Mouse (Mus musculus): Measurements from ENCODE around the gene Ube2h. TPM values are rescaled to one million over a fixed set of nuclear protein-coding genes. Genes with fewer than 3 reads are reported as not detected.

Gene Ube2h
- total RNA-seq, 2 experiments from 2014 or later, result 26.8 to 36.9 TPM

DNA sequence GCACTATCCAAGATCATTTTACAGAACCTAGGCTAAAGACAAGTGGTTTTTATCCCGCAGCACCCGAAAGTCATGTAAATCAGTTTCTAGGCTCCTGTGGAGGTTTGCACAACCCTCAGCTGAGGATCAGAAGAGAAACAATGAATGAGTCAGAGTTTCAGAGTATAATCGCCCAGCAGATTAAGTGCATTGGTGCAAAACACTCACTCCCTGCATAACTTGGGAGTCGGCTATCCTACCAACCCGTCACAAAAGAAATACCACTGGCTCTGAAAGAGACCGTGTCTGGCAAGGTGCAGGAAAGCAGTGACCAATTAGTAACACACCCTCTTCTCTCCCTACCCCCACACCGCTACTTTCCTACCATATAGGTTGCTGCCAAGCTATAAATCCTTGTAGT is 3.4 kb downstream of the Ube2h start:
- ATAC-seq (replicated peaks; ENCODE audit: low FRiP score, poor library complexity, severe bottlenecking), result no peak

DNA sequence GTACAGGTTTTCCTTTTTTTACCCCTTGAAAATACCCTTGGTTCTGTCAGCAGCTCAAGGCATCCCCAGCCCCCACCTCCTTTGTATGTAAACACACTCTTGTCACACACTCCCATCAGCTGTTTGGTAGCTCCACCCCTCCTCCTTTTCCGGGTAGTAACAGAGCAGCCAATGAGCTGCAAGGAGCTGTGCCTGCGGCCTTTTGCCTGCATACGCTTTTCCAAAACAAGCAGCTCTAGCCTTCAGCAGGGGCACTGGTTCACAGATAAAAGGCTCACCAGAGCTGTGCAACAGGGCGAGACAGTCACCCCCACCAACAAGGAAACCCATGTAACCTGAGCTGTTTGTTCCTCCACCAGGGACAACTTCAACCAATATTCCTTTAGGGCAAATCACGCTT is 4.0 kb downstream of the Ube2h start:
- ATAC-seq (replicated peaks; ENCODE audit: low FRiP score, poor library complexity, severe bottlenecking), result peak; percentile 76

DNA sequence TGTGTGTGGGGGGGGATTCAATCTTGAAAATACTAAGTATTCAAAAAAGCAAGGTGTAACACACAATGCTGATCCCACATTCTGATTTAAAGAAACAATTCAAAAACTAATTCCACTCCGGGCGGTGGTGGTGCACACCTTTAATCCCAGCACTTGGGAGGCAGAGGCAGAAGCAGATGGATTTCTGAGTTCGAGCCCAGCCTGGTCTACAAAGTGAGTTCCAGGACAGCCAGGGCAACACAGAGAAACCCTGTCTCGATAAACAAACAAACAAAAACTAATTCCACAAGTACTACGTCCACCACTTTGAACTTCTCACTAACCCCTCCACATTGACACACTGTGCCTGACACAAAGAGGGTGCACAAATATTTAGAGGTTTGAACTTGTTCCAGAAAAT is 4.7 kb downstream of the Ube2h start:
- ATAC-seq (replicated peaks; ENCODE audit: low FRiP score, poor library complexity, severe bottlenecking), result no peak

DNA sequence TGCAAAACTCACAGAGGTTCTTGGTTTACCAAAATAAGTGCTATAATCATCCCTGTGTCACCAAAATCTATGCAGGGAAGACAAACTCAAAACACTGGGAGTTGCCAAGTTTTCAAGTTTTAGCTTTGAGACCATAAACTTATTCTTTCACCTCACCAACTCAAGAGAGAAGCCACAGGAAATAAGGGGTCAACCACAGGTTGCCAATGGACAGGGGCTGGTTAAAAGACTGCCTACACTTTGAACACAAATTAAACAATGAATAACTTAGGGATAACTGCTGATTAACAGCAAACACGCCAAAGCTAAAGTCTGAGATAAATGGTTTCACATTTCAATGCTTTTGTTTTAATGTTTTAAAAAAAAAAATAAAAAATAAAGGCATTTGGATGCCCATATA is 5.2 kb downstream of the Ube2h start:
- ATAC-seq (replicated peaks; ENCODE audit: low FRiP score, poor library complexity, severe bottlenecking), result no peak

DNA sequence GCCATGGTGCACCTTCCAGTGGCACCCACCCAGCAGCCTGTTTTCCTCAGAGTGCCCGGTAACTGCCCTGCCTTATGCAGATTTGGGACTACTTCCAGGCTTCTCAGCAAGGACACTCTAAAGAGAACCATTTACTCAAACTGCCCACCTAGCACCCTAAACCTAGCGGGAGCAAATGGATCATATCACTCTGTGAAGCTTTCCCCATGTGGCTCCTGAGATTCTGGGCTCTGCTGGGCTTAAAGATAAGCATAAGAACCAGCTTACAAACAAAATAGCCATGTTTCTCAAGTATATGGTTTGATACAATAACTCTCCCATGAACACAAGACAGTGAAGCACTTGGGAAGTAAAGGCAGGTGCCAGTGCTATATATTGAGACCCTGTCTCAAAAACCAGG is 11.8 kb downstream of the Ube2h start:
- peak; percentile 51; the same call in 1 of the 2 replicates for ATAC-seq (replicated peaks; ENCODE audit: low FRiP score, poor library complexity, severe bottlenecking)

DNA sequence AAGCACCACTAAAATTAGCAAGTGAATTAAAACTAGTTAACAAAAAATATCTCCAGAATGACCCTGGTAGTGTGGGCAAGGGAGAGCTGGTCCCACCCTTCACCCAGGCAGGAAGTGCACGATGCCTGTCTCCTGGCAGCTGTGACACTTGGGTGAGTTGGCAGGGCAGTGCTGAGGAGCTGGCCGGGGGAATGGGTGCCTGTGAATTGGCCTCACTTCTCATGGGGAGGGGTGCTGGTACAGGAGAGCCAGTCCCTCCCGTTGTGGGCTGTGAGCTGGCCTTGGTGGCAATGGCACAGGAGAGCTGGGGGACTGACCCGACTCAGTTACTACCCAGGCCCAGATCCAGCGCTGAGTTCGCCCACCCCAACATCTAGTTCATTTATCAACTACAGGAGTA is 16.4 kb downstream of the Ube2h start:
- ATAC-seq (replicated peaks; ENCODE audit: low FRiP score, poor library complexity, severe bottlenecking), result no peak

DNA sequence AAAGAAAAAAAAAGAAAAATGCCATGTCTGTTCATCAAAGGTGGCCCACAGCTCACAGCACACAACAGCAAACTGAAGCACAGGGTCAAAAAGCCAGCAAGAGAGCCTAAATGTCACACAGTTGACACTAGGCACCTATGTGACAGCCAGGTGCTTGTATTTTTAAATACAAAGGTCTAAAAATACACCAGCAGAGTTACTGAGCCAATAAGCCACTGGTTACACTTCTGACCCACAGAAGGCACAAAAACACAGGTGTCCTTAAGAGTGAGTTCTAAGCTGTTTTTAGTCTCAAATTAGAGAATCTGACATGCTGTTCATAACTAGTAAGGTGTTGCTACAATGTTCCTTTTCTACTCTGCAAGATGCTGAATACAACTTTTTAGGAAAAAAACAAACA is 17.7 kb downstream of the Ube2h start:
- ATAC-seq (replicated peaks; ENCODE audit: low FRiP score, poor library complexity, severe bottlenecking), result no peak

DNA sequence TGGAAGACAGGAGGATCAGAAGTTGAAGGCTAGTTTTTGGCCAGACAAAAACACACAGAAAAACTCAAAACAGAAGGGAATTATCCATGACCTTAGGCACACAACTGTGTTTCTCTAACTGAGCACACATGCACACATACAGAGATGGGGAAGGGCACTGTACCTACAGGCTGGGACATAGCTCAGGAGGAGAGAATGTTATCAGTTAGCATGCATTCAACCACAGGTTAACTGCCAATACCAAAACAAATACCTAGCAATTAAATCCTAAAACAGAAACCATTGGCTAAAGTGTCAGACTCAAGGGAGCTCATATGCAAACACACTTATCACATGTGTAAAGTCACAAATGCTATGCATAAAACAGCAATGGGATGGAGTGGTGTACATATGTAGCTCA is 20.2 kb downstream of the Ube2h start:
- ATAC-seq (replicated peaks; ENCODE audit: low FRiP score, poor library complexity, severe bottlenecking), result no peak

DNA sequence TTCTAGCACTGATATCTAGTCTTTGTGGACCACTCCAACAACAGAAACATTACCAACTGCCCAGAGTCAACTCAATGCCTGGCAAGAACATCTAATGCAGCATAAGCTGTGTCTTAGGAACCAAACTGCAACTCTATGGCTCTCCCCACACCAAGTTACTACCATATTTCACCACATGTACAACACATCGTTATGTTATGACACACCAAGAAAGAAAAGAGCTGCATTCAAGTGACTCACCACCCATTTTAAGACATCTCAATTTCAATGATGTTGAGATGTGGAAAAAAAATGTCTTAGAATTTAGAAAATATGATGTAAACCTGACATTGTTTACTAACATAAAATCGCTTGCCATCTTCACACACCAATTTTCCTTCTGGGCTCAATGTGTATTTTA is 22.0 kb downstream of the Ube2h start:
- no peak for ATAC-seq (replicated peaks; ENCODE audit: low FRiP score, poor library complexity, severe bottlenecking)

DNA sequence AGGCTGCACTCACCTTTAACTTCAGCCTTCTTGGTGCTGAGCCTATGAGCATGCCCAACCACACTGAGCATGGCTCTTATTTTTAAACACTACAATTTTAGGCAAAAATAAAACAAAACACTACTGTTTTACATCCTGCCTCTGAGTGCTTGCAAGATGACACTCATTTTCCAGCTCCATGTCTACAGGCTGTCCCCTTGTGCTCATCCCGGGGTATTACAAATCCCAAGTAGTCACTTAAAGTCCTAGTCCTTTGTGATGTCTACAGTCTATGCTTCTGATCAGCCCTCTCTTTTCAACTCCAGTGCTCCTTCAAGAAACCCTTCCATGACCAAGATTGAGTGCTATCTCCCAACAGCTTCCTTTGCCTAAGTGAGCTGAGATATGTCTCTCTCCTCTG is 26.0 kb downstream of the Ube2h start:
- ATAC-seq (replicated peaks; ENCODE audit: low FRiP score, poor library complexity, severe bottlenecking), result no peak

DNA sequence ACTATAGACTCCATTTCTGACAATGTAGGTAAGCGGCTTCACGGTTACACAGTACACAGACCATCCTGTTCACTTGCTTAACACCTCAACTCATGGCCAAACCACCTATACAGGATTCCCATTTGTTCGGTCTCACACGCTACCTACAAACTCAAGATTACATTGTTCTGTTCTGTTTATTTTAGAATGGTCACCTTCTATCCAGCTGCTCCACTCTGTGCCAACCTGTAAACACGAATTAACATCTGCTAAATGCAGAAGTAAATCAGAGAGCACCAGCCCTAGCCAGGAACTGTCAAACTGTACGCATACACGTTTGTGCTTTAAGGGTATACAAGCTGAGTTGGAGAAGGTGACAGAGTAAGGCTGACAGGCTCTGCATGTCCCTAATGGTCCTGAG is 27.5 kb downstream of the Ube2h start:
- no peak for ATAC-seq (replicated peaks; ENCODE audit: low FRiP score, poor library complexity, severe bottlenecking)

DNA sequence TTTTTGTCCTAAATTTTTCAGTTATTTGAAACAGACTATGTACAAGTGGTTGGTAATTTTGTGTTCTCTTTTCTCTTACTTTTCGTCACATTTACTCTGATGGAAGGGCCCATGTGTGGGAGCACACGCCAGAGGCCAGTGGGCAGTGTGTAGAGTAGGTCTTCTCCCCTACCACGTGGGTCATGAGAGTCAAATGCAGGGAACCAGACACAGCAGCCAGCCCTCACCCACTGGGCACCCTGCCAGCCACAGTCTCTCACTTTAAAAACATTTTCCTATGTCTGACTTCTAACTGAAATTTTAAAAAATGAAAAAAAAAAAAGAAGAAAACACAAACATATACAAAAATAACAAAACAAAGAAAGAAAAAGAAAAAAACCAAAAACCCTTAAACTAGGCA is 28.0 kb downstream of the Ube2h start:
- ATAC-seq (replicated peaks; ENCODE audit: low FRiP score, poor library complexity, severe bottlenecking), result no peak

DNA sequence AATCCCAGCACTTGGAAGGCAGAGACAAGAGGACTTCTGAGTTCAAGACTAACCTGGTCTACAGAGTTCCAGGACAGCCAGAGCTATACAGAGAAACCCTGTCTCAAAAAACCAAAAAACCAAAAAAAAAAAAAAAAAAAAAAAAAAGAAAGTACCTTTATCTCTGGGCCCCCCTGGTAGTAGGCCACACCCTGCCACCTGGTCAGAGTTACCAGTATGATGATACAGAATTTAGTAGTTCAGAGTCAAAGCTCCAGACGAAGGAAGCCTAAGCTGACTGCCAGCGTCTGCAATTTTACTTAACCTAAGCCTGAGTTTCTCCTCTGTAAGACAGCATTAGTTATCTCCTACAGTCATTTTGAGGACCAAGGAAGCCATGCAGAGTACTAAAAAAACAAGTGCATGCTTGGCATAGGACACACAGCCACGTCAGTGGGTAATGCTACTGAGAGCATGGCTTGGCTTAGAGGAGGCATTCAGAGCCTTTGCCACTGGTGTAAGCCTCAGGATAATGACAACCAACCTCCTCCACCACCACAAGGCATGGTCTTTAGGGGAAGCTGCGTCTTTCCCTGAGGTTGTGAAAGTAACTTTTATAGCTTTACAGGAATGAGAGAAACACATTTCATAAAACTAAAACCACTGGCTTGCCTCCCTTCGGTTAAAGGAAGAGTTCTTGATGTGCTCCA is 29.0 kb downstream of the Ube2h start:
- peak; percentile 70 for ATAC-seq (replicated peaks; ENCODE audit: low FRiP score, poor library complexity, severe bottlenecking)

DNA sequence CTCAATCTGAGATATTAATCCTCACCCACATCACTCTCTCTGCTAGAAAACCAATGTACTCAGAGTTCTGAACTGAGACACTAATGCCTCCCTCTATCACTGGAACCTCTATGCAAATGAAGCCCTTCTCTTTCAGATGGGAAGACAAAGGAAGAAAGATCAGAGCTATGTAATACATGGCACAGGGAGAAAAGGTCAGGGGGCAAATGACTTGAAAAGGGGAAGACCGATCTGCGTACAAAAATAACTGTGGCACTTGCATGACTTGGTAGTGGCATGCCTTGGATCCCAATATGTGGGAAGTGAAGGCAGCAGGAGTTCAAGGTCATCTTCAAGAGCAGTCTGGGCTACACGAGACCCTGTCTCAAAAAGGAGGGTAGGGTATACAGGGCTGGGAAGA is 31.4 kb downstream of the Ube2h start:
- ATAC-seq (replicated peaks; ENCODE audit: low FRiP score, poor library complexity, severe bottlenecking), result no peak

DNA sequence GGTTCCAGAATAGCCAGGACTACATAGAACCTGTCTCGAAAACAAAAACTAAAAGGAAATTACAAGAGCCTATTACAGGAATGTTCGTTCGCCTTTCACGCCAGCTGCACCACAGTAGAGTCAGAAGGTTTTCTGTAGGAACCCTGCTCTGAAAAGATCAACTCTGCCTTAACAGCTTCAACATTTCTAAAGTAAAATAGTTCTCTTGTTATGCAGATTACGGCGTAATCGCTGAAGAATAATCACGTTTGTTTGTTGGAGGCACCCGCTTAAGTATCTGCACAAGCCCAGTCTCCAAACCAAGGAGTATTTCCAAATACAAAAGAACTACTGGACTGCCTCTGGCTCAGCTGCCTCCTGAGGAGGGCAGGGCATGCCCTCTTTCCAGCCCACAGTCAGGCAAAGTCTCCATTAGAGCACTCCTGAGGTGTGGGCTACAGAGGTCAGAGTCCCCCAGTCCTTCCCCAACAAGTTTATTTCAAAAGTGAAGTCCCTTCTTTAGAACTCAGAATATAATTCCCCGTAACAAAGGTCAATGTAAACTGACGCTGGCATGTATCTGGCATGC is 31.9 kb downstream of the Ube2h start:
- no peak for ATAC-seq (replicated peaks; ENCODE audit: low FRiP score, poor library complexity, severe bottlenecking)

DNA sequence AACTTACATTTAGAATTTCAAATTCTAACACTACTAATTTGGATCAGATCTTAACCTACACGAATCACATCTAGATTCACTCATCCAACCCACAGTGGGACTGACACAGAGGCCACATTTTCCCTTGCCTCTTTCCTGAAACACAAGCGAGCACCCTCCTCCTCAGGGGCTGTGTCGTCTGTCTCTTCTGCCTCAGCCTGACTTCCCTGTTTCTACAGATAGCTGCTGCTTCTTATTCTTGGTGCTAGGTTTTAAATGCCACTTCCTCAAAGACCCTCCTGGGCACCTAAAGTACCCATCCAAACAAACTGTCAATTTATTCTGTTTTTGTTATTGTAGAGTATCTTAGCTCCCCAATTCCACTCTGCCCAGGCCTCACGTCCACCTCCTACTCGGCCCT is 34.5 kb downstream of the Ube2h start:
- no peak for ATAC-seq (replicated peaks; ENCODE audit: low FRiP score, poor library complexity, severe bottlenecking)

DNA sequence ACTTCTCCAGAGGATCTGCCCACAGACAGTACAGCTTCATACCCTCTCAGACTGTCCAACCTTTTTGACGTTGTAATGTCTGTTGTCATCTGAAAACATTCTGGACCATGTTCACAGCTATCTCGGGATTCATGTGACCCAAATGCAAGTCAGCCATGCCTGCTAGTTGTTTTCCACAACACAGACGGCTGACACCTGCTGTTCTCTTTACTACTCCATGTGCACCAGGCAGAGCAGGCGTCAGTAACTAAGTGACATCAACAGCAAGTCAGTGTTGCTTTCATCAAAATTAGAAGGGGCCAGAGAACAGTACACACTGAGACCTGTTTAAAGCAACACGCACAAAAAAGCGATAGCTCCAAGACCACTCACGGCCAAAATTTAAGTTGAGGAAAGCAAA is 36.9 kb downstream of the Ube2h start:
- ATAC-seq (replicated peaks; ENCODE audit: low FRiP score, poor library complexity, severe bottlenecking), result no peak

DNA sequence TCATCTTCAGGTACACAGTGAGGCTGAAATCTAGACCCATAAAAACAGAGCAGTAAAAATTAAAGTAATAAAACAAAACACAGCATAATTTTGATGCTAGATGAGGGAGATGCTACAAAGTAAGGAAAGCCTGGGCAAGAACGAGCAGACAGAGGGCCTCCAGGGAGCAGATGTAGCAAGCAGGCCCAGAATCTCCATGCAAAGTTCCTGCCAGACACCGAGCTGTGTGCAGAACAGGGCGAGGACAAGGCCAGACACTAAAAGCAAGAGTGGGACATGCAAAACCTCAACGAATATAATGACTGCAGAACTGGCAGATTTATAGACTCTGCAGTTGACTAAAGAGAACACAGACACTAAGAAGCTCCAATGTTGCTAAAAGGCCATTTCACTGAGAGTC is 38.9 kb downstream of the Ube2h start:
- ATAC-seq (replicated peaks; ENCODE audit: low FRiP score, poor library complexity, severe bottlenecking), result no peak

DNA sequence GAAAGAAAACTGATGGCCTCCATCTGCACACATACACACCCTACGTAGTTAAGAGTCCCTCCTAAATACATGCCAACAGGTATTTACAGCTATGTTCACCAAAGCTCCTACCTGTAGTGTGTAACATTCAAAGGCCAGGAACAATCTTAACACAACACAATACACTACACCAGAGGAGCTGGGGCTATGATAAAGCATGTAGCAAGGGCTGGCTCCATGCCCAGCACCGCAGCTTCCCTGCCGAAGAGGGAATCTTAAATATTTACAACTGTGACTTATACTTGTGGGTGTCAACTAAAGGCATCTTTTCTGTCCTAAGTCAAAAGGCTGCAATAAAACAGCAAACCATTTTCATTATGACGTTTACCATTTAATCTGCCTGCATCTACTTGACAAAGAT is 41.3 kb downstream of the Ube2h start:
- ATAC-seq (replicated peaks; ENCODE audit: low FRiP score, poor library complexity, severe bottlenecking), result no peak

DNA sequence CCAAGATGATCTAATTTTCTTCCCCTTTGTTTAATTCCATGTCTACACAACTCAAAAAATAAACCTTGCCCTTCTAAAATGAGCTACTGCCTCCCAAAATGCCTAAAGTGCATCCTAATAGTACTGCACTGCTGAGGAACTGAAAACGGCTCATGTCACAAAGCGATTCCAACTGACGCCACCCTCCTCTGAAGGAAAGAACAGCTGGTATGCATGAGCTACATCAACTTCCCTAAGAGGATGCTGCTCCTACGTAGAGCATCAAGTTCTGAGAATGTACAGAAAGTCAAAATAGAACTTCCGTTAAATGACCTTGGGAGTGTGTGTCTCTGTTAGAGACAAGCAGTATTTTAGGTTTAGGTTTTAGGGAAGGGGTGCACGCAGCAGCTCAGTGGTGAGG is 45.1 kb downstream of the Ube2h start:
- ATAC-seq (replicated peaks; ENCODE audit: low FRiP score, poor library complexity, severe bottlenecking), result no peak

DNA sequence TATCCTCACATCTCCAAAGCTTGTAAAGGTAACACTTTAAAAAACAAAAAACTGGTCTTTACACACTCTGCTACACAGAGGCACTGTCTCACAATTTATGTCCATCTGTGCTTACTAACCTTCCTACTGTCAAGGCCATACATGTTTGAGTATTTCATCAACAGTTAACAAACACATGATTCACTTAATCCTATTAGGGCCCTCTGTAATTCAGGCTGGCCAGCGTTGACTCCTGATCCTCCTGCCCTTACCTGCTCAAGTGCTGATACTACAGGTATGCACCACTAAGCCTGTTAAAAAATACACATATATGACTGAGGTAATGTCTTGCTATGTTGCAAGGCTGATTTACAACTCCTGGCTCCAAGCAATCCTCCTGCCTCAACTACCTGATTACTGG is 46.4 kb downstream of the Ube2h start:
- no peak for ATAC-seq (replicated peaks; ENCODE audit: low FRiP score, poor library complexity, severe bottlenecking)

DNA sequence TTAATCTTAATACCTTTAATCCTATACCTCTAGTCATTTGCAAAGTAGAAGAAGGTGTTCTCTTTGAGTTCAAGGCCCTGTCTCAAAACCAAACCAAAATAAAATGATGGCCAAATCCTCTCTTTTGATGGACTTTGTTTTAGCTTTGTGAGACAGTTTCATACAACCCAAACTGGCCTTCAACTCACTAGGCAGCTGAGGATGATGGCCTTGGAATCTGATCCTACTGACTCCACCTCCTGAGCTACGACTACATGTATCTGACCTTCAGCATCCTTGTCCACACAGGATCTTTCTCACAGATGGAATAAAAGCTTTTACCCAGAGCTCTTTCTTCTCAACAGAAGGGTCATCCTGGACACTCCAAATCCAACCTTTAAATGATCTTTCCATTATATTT is 48.5 kb downstream of the Ube2h start:
- ATAC-seq (replicated peaks; ENCODE audit: low FRiP score, poor library complexity, severe bottlenecking), result no peak

Measured in erythroid progenitor cell, adult 5-6 weeks (primary cell).